Mouse (Mus musculus) hindbrain, embryonic 11.5 days (tissue): ENCODE data around the gene Fam160b1. TPM values are rescaled to one million over a fixed set of nuclear protein-coding genes. Genes with fewer than 3 reads are reported as not detected.

Experiments used
- ATAC-seq: fragments of 200-750 bp; cut with Nextera tagmentation; 2 replicates; pipeline ENCODE4 v1.8.0; 2017; ENCODE audit warnings: mild to moderate bottlenecking, moderate TSS enrichment, moderate library complexity; ENCODE audit not compliant: low FRiP score
- DNase-seq: peaks from one replicate; pipeline ENCODE4 v3.0.0-alpha.2; 2015; ENCODE audit warnings: low spot score
- H3K27ac ChIP-seq: fragments of 300-500 bp; sonication (generic); 2 replicates; pipeline ENCODE4 v1.5.1; 2014; ENCODE audit warnings: mild to moderate bottlenecking, low read depth, low read length
- H3K27me3 ChIP-seq: fragments of 300-500 bp; sonication (generic); 2 replicates; pipeline ENCODE4 v1.6.1; 2014; ENCODE audit warnings: mild to moderate bottlenecking, low read length, moderate library complexity, mixed read lengths; ENCODE audit not compliant: control insufficient read depth, insufficient read depth
- H3K36me3 ChIP-seq: fragments of 300-500 bp; sonication (generic); 2 replicates; pipeline ENCODE4 v1.6.1; 2014; ENCODE audit warnings: mild to moderate bottlenecking, low read length, moderate library complexity, mixed read lengths; ENCODE audit not compliant: control insufficient read depth, insufficient read depth
- H3K4me1 ChIP-seq: fragments of 300-500 bp; sonication (generic); replicated peaks from 2 replicates; pipeline ENCODE4 v1.6.1; 2014; ENCODE audit warnings: low read length, mixed read lengths; ENCODE audit not compliant: control insufficient read depth, insufficient read depth
- H3K4me2 ChIP-seq: fragments of 300-500 bp; sonication (generic); replicated peaks from 2 replicates; pipeline ENCODE4 v1.6.1; 2014; ENCODE audit warnings: mild to moderate bottlenecking, low read depth, low read length
- H3K4me3 ChIP-seq: fragments of 300-500 bp; sonication (generic); 2 replicates; pipeline ENCODE4 v1.5.1; 2014; ENCODE audit warnings: low read depth, low read length
- H3K9ac ChIP-seq: fragments of 300-500 bp; sonication (generic); 2 replicates; pipeline ENCODE4 v1.6.1; 2014; ENCODE audit warnings: low read depth, low read length
- H3K9me3 ChIP-seq: fragments of 300-500 bp; sonication (generic); 2 replicates; pipeline ENCODE4 v1.6.1; 2016; ENCODE audit warnings: low read length; ENCODE audit not compliant: control insufficient read depth
- WGBS: fragments of 180-500 bp; shearing (Covaris S2); extraction: QIAGEN DNeasy Blood & Tissue Kit; methylation state at CpG from one replicate; pipeline ENCODE4 v1.1.7; 2014; 5-methylcytosine and 5-hydroxymethylcytosine counted together
- polyA plus RNA-seq: library from polyadenylated mRNA; unstranded; fragments of >200 nt; fragmentation: Nextera tagmentation; extraction: Ambion mirVana; gene quantifications from 2 replicates; pipeline ENCODE4 v1.2.1, GENCODE M21; 2014

Gene Fam160b1
- polyA plus RNA-seq, 1 experiment from 2014 or later = 14.2 TPM

DNA sequence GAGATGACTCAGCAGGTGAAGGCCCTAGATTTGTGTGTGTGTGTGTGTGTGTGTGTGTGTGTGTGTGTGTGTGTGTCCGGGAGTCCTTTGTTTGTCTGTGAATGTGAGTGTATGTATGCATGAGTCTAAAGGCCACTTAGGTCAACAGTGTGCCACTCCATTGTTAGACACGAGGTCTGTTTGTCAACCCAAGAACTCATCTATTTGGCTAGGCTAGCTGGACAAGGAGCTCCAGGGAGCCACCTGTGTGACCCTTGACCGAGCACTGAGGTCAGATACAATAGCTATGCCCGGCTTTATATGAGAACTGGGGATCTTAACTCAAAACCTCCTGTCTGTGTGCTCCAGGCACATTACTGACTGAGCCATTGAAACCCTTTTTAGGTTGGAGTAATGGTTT lies 38.0 kb upstream of the Fam160b1 start:
- Histone ChIP-seq H3K4me1 (no peaks in the 10 kb centered on the region), H3K27ac (no peak overlapping the region), H3K27me3 (no peaks in the 10 kb centered on the region), H3K4me3 (no peak overlapping the region), H3K4me2 (no peak overlapping the region), H3K36me3 (no peaks in the 10 kb centered on the region), H3K9me3 (no peaks in the 10 kb centered on the region), H3K9ac (no peak overlapping the region)
- 62% methylated on average over 3 of the region's 4 CpGs for WGBS
- no peak for DNase-seq
- no peak for ATAC-seq

DNA sequence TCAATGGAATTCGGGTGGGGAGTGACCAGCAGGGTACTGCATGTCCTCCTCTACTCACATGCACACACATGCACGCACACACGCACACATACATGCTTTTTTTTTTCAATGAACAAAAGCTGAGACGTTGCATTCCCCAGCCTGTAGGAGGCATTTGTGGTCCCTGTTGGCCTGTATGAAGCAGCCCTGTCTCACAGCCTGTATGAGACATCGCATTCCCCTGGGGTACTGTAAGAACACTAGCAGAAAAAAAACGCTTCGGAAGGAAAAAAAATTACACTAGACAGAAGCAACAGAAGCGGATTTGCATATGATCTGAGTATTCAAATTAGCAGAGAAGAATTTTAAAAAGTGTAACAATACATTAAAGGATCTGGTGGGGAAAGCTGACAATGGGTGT lies 37.4 kb upstream of the Fam160b1 start:
- H3K36me3 ChIP-seq = no peaks in the 10 kb centered on the region
- H3K9ac ChIP-seq = no peak overlapping the region
- no peak overlapping the region for H3K27ac ChIP-seq
- DNase-seq = no peak
- no peak overlapping the region for H3K4me3 ChIP-seq
- no peaks in the 10 kb centered on the region for H3K4me1 ChIP-seq
- H3K4me2 ChIP-seq = no peak overlapping the region
- whole genome bisulfite sequencing = 86% methylated on average over 8 of the region's 8 CpGs
- no peak for ATAC-seq
- no peaks in the 10 kb centered on the region for H3K27me3 ChIP-seq
- H3K9me3 ChIP-seq = no peaks in the 10 kb centered on the region

DNA sequence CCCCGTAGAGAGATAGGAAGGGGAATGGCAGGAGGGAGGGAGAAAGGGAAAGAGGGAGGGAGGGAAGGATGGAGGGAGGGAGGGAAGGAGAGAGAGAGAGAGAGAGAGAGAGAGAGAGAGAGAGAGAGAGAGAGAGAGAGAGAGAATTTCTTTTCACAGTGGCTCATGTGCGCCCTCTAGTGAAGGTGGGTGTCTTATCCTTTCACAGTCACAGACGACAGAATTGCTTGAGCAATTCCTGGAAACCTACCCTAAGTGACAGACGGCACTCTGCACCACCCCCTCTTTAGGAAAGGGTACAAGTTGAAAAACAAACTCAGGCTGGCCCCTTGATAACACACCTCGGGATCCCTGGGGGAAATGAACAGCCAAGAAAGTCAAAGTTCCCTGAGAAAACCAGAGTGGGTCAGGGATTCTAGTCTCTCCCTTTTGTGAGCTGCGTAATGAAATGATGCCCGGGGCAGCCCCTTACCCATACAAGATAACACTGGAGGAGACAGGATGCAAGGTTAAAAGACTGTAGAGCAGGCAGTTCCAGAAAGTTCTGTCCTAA lies 34.7 kb upstream of the Fam160b1 start:
- no peak for ATAC-seq

DNA sequence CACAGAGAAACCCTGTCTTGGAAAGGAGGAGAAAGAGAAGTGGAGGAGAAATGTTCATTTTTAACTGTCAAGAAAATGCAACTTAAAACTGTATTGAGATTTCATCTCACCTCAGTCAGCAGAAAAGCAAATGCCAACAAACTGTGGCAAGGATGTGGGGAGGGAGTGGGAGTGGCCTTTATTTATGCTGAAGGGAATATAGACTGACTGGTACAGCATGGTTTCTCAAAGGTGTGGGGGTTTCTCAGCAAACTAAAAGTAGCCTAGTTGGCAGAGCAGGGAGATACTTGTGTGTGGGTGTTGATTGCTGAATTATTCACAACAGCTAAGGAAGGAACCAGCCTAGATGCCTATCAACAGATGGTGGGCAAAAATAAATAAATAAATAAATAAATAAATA lies 32.8 kb upstream of the Fam160b1 start:
- Histone ChIP-seq H3K4me2 (no peak overlapping the region), H3K27ac (no peak overlapping the region), H3K27me3 (no peaks in the 10 kb centered on the region), H3K9ac (no peak overlapping the region), H3K4me1 (no peaks in the 10 kb centered on the region), H3K36me3 (no peaks in the 10 kb centered on the region), H3K4me3 (no peak overlapping the region), H3K9me3 (no peaks in the 10 kb centered on the region)
- ATAC-seq = no peak
- no peak for DNase-seq

More for the DNA sequence above, 34.7 kb upstream of the Fam160b1 start:
- H3K9me3 ChIP-seq = no peaks in the 10 kb centered on the region
- no peaks in the 10 kb centered on the region for H3K27me3 ChIP-seq
- WGBS = 43% methylated on average over 7 of the region's 7 CpGs
- no peak overlapping the region for H3K27ac ChIP-seq
- no peak overlapping the region for H3K9ac ChIP-seq
- no peak overlapping the region for H3K4me3 ChIP-seq
- H3K36me3 ChIP-seq = no peaks in the 10 kb centered on the region
- no peak overlapping the region for H3K4me2 ChIP-seq
- DNase-seq = peak; percentile 78
- H3K4me1 ChIP-seq = no peaks in the 10 kb centered on the region

DNA sequence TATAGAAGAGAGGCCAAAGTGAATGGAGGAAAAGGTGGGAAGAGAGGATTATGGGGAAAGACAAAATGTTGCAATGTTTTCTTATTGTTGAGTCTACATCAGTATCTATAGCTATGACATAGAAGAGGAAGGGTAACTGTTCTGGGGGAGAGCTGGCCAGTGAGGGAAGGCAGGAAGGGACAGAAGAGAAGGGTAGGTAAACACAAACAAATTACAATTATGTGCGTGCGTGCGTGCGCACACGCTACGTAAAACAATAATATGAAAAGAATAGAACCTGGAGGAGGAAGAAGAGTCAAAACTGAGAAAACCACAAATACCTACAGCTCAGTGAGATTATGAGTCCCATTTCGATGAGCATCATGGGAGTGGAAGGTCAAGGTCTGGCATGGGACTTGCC lies 32.2 kb upstream of the Fam160b1 start:
- Histone ChIP-seq H3K4me2 (no peak overlapping the region), H3K9ac (no peak overlapping the region), H3K9me3 (no peaks in the 10 kb centered on the region), H3K36me3 (no peaks in the 10 kb centered on the region), H3K4me3 (no peak overlapping the region), H3K27ac (no peak overlapping the region), H3K27me3 (no peaks in the 10 kb centered on the region), H3K4me1 (no peaks in the 10 kb centered on the region)
- DNase-seq = no peak
- 96% methylated on average over 7 of the region's 7 CpGs for WGBS
- no peak for ATAC-seq

DNA sequence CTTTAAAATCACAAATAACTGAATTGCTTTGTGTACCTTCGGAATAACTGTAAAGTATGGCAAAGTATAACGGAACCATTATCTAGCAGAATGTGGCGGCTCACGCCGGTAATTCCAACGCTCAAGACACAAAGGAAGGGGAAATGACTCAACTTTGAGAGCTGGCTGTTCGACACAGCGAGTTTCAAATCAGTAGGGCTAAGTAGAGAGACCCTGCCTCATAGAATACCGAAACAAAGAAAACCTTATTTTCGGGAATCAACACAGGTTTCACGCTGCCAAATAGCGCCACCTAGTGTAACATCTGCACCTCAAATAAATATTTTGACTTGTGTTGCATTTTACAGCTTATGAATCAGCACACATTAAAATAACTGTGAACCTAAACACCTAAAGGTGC lies 31.7 kb upstream of the Fam160b1 start:
- ATAC-seq = no peak
- H3K9me3 ChIP-seq = no peaks in the 10 kb centered on the region
- no peak overlapping the region for H3K4me2 ChIP-seq
- no peak overlapping the region for H3K9ac ChIP-seq
- no peak overlapping the region for H3K27ac ChIP-seq
- H3K4me3 ChIP-seq = no peak overlapping the region
- no peaks in the 10 kb centered on the region for H3K27me3 ChIP-seq
- DNase-seq = peak; percentile 59
- WGBS = 59% methylated on average over 12 of the region's 12 CpGs
- H3K4me1 ChIP-seq = no peaks in the 10 kb centered on the region
- H3K36me3 ChIP-seq = no peaks in the 10 kb centered on the region

DNA sequence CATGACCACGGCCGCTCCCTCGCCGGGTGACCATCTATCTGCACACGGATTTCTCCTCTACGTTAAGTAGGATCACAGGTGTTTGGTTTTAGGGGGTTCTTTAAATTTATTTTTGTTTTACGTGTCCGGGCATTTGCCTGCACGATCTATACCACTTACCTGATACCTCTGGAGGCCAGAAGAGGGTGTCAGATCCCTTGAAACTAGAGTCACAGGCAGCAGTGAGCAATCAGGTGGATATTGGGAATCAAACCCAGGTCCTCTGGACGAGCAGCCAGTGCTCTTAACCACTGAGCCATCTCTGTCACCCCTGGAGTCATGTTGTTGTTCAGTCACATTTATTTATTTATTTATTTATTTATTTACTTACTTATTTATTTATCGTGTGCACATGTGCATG lies 30.2 kb upstream of the Fam160b1 start:
- Histone ChIP-seq H3K9ac (no peak overlapping the region), H3K4me2 (no peak overlapping the region), H3K4me1 (no peaks in the 10 kb centered on the region), H3K27me3 (no peaks in the 10 kb centered on the region), H3K36me3 (no peaks in the 10 kb centered on the region), H3K27ac (no peak overlapping the region), H3K4me3 (no peak overlapping the region), H3K9me3 (no peaks in the 10 kb centered on the region)
- DNase-seq = no peak
- WGBS = 80% methylated on average over 11 of the region's 11 CpGs
- ATAC-seq = no peak

DNA sequence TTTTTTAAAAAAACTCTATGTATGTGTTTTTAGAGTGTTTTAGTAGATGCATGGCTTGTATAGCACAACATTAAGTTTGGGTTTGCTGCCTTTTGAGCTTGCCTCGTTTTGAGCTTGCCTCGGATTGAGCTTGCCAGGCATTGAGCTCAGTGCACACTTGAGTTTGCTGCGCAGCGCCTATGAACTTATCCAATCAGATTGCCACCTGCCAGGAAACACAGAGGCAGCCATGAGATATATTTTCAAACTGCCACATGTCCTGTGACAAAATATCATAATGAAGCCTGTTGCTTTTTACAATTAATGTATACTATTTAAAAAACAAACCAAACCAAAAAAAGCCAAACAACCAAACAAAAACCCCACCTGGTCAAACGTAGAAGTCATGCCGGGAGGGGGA lies 29.2 kb upstream of the Fam160b1 start:
- no peaks in the 10 kb centered on the region for H3K9me3 ChIP-seq
- 88% methylated on average over 6 of the region's 6 CpGs for WGBS
- no peak overlapping the region for H3K27ac ChIP-seq
- no peak overlapping the region for H3K9ac ChIP-seq
- H3K36me3 ChIP-seq = no peaks in the 10 kb centered on the region
- no peak overlapping the region for H3K4me3 ChIP-seq
- no peaks in the 10 kb centered on the region for H3K27me3 ChIP-seq
- DNase-seq = no peak
- no peak overlapping the region for H3K4me2 ChIP-seq
- ATAC-seq = no peak
- no peaks in the 10 kb centered on the region for H3K4me1 ChIP-seq

DNA sequence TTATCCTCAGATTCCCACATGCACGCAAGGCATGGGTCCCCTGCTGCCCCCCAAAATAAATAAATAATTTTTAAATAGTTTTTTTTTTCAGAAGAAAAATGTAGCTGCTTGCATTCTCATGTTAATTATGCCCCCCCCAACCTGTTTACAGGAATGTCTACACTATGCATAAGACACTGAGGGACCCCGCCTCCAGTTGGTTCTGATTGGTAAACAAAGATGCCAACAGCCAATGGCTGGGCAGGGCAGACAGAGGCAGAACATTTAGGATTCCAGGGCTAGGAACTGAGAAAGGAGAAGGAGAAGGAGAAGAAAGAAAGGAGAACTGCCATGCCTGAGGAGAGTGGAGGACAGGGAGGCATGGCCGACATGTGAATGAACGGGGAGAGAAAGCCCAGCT lies 27.1 kb upstream of the Fam160b1 start:
- H3K9ac ChIP-seq = no peak overlapping the region
- H3K27me3 ChIP-seq = no peaks in the 10 kb centered on the region
- H3K36me3 ChIP-seq = no peaks in the 10 kb centered on the region
- H3K27ac ChIP-seq = no peak overlapping the region
- DNase-seq (no peak), ATAC-seq (no peak)
- no peak overlapping the region for H3K4me3 ChIP-seq
- H3K4me1 ChIP-seq = no peaks in the 10 kb centered on the region
- WGBS = 81% methylated on average over 4 of the region's 4 CpGs
- H3K4me2 ChIP-seq = no peak overlapping the region
- no peaks in the 10 kb centered on the region for H3K9me3 ChIP-seq
